Mouse (Mus musculus): Measurements from ENCODE around the gene 4930402H24Rik. TPM values are rescaled to one million over a fixed set of nuclear protein-coding genes. Genes with fewer than 3 reads are reported as not detected.

Gene 4930402H24Rik
- polyA plus RNA-seq (2014; fragmentation: Nextera tagmentation; extraction: Ambion mirVana): 33.3 and 34.7 TPM in 2 replicates

DNA sequence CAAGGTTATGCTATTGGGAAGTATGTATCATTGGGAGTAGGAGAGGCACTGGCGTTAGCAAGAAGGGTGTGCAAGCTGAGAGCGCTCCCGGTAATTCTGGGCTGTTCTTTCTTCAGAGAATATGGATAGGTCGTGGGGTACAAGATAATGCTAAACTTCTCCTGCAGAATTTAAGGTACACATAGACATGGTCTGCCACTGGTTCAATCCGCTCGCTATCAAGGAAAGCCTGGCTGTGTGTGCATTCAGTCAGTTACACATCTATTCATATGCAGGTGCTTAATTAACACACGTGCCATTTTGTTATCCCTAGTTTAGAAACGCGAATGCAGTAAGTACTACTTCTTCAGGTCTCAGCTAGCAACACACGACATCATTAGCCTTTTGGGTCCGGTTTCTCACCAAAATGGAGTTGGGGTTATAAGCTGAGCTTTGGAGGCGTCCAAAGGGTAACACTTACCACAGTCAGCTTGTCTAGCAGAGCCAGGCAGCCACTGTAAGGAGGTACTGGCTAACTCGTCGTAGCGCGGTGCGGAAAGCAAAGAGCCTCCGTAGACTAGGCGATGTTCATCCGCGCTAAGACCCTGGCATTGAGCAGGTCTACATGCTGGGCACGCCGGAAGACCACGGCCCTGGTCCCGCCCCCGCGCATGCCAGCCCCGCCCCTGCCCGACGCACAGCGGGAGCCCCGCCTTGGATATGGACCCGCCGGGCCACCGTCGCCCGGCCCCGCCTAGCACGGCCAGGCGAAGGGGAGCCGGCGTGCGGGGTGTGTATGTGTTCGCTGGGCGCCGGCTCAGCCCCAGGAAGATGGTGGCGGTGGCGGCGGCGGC lies at the start of gene 4930402H24Rik, which contains the start of gene Atrn:
TSS of gene 4930402H24Rik (minus strand) at position 656 of the 833 bp plus-strand sequence.
TSS of gene Atrn (plus strand) at position 745 of the 833 bp plus-strand sequence.
- Histone ChIP-seq H3K36me3 (ENCODE audit: control insufficient read depth, insufficient read depth, low read length) (no peaks in the 10 kb centered on the region), H3K9ac (ENCODE audit: low read length) (peak within 1 kb of the TSS; percentile 71), H3K27me3 (replicated peaks; ENCODE audit: control insufficient read depth, insufficient read depth, low read length) (no peaks in the 10 kb centered on the region), H3K4me1 (replicated peaks; ENCODE audit: control insufficient read depth, insufficient read depth, low read length) (peaks cover 14% of the 10 kb centered on the region), H3K9me3 (ENCODE audit: control insufficient read depth, low read length) (no peaks in the 10 kb centered on the region), H3K4me2 (ENCODE audit: low read length) (peak within 1 kb of the TSS; percentile 78), H3K27ac (ENCODE audit: low read depth) (no peak within 1 kb of the TSS; the same call in 1 of the 2 replicates), H3K4me3 (ENCODE audit: low read depth, low read length) (peak within 1 kb of the TSS; percentile 95)
- WGBS: 5% methylated on average over 48 of the region's 50 CpGs
- DNase-seq (ENCODE audit: low spot score) (peak; percentile 94), ATAC-seq (replicated peaks; ENCODE audit: low FRiP score, low TSS enrichment, low read depth) (peak; percentile 98)

DNA sequence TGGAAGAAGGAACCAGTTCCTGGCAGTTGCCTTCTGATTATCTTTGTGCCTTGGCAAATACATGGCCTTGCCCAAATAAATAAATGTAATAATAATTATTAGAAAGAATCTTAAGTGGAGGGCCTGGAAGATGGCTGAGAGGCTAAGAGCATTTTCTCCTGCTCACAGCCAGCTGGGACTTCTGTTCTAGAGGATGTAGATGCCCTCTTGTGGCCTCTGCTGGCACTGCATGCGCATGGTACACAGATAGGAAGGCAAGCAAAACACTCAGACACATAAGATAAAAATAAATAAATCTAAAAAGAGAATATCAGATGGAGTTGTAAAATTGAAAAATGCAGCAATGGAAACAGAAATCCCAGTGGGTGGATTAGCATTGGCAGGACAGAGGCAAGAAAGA lies 44.3 kb upstream of the 4930402H24Rik start:
- H3K4me3 ChIP-seq (ENCODE audit: low read depth, low read length): no peak overlapping the region
- H3K36me3 ChIP-seq (ENCODE audit: control insufficient read depth, insufficient read depth, low read length): peaks cover 9% of the 10 kb centered on the region; the same call in 1 of the 2 replicates
- ATAC-seq (replicated peaks; ENCODE audit: low FRiP score, low TSS enrichment, low read depth) (no peak; the same call in 1 of the 2 replicates), DNase-seq (ENCODE audit: low spot score) (peak; percentile 92)
- no peaks in the 10 kb centered on the region for H3K27me3 ChIP-seq (replicated peaks; ENCODE audit: control insufficient read depth, insufficient read depth, low read length)
- no peaks in the 10 kb centered on the region for H3K4me1 ChIP-seq (replicated peaks; ENCODE audit: control insufficient read depth, insufficient read depth, low read length)
- H3K4me2 ChIP-seq (ENCODE audit: low read length): no peak overlapping the region
- no peak overlapping the region for H3K9ac ChIP-seq (ENCODE audit: low read length)
- no peaks in the 10 kb centered on the region for H3K9me3 ChIP-seq (ENCODE audit: control insufficient read depth, low read length)
- H3K27ac ChIP-seq (ENCODE audit: low read depth): no peak overlapping the region
- 0% methylated on average over 1 of the region's 1 CpGs for WGBS

- ATAC-seq (replicated peaks; ENCODE audit: low FRiP score, low TSS enrichment, low read depth): no peak
- Histone ChIP-seq H3K9me3 (ENCODE audit: control insufficient read depth, low read length) (no peaks in the 10 kb centered on the region), H3K36me3 (ENCODE audit: control insufficient read depth, insufficient read depth, low read length) (peaks cover 10% of the 10 kb centered on the region; the same call in 1 of the 2 replicates), H3K27me3 (replicated peaks; ENCODE audit: control insufficient read depth, insufficient read depth, low read length) (no peaks in the 10 kb centered on the region), H3K4me1 (replicated peaks; ENCODE audit: control insufficient read depth, insufficient read depth, low read length) (no peaks in the 10 kb centered on the region), H3K9ac (ENCODE audit: low read length) (no peak overlapping the region), H3K27ac (ENCODE audit: low read depth) (no peak overlapping the region), H3K4me3 (ENCODE audit: low read depth, low read length) (no peak overlapping the region), H3K4me2 (ENCODE audit: low read length) (no peak overlapping the region)
- 82% methylated on average over 2 of the region's 2 CpGs for WGBS
- no peak for DNase-seq (ENCODE audit: low spot score)
These were observed 43.6 kb upstream of the 4930402H24Rik start for GRCm38 (mm10) chr2:130949781-130950180.

- Histone ChIP-seq H3K4me1 (replicated peaks; ENCODE audit: control insufficient read depth, insufficient read depth, low read length) (no peaks in the 10 kb centered on the region), H3K9ac (ENCODE audit: low read length) (no peak overlapping the region), H3K27ac (ENCODE audit: low read depth) (no peak overlapping the region), H3K36me3 (ENCODE audit: control insufficient read depth, insufficient read depth, low read length) (peaks cover 8% of the 10 kb centered on the region; the same call in 1 of the 2 replicates), H3K9me3 (ENCODE audit: control insufficient read depth, low read length) (no peaks in the 10 kb centered on the region), H3K4me2 (ENCODE audit: low read length) (no peak overlapping the region), H3K27me3 (replicated peaks; ENCODE audit: control insufficient read depth, insufficient read depth, low read length) (no peaks in the 10 kb centered on the region), H3K4me3 (ENCODE audit: low read depth, low read length) (no peak overlapping the region)
- DNase-seq (ENCODE audit: low spot score) (no peak), ATAC-seq (replicated peaks; ENCODE audit: low FRiP score, low TSS enrichment, low read depth) (no peak)
- WGBS: 87% methylated on average over 12 of the region's 12 CpGs
These were observed 26.7 kb upstream of the 4930402H24Rik start for GRCm38 (mm10) chr2:130932865-130933264.

GRCm38 (mm10) chr2:130929994-130930393 lies 23.8 kb upstream of the 4930402H24Rik start:
- Histone ChIP-seq H3K36me3 (ENCODE audit: control insufficient read depth, insufficient read depth, low read length) (peaks cover 4% of the 10 kb centered on the region; the same call in 1 of the 2 replicates), H3K4me1 (replicated peaks; ENCODE audit: control insufficient read depth, insufficient read depth, low read length) (no peaks in the 10 kb centered on the region), H3K27me3 (replicated peaks; ENCODE audit: control insufficient read depth, insufficient read depth, low read length) (no peaks in the 10 kb centered on the region), H3K4me2 (ENCODE audit: low read length) (no peak overlapping the region), H3K9ac (ENCODE audit: low read length) (no peak overlapping the region), H3K4me3 (ENCODE audit: low read depth, low read length) (no peak overlapping the region), H3K9me3 (ENCODE audit: control insufficient read depth, low read length) (no peaks in the 10 kb centered on the region), H3K27ac (ENCODE audit: low read depth) (no peak overlapping the region)
- WGBS: 81% methylated on average over 5 of the region's 5 CpGs
- no peak for DNase-seq (ENCODE audit: low spot score)
- no peak for ATAC-seq (replicated peaks; ENCODE audit: low FRiP score, low TSS enrichment, low read depth)

DNA sequence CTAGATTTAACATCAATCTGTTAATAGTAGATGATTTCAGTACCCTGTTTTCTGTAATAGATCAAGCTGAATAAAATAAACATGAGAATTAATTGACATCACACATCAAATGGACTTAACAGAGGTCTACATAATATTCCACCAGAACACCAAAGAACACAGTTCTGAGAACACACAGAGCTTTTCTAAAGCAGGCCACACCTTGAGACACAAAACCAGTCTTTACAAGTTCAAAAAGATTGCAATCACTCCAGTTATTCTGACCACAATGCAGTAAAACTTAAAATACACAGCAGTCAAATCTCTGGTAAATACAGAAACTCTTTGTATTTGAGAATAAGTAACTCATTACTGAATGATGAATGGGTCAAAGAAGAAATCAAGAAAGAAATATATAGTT lies 22.3 kb upstream of the 4930402H24Rik start:
- Histone ChIP-seq H3K9ac (ENCODE audit: low read length) (no peak overlapping the region), H3K9me3 (ENCODE audit: control insufficient read depth, low read length) (no peaks in the 10 kb centered on the region), H3K36me3 (ENCODE audit: control insufficient read depth, insufficient read depth, low read length) (no peaks in the 10 kb centered on the region), H3K4me2 (ENCODE audit: low read length) (no peak overlapping the region), H3K27ac (ENCODE audit: low read depth) (no peak overlapping the region), H3K4me1 (replicated peaks; ENCODE audit: control insufficient read depth, insufficient read depth, low read length) (no peaks in the 10 kb centered on the region), H3K4me3 (ENCODE audit: low read depth, low read length) (no peak overlapping the region), H3K27me3 (replicated peaks; ENCODE audit: control insufficient read depth, insufficient read depth, low read length) (no peaks in the 10 kb centered on the region)
- no peak for ATAC-seq (replicated peaks; ENCODE audit: low FRiP score, low TSS enrichment, low read depth)
- no peak for DNase-seq (ENCODE audit: low spot score)

DNA sequence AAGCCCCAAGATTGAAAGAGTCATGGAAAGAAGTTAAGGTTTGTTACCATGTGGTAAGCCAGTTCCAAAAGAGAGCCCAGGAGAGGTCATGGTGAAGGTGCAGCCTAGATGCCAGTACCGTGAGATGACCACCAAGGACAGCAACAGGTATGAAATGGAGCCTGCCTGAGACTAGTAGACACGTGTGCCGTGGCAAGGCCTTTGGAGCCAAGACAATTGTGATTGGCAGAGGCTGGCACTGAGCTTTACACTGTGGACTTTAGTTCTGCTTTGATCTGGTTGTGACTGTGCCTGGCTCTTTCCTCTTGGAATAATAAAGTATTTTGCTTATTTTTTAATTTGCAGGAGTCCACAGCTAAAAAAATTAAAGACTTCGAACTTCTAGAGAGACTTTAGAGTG lies 21.8 kb upstream of the 4930402H24Rik start:
- no peak for ATAC-seq (replicated peaks; ENCODE audit: low FRiP score, low TSS enrichment, low read depth)
- H3K4me2 ChIP-seq (ENCODE audit: low read length): no peak overlapping the region
- DNase-seq (ENCODE audit: low spot score): no peak

DNA sequence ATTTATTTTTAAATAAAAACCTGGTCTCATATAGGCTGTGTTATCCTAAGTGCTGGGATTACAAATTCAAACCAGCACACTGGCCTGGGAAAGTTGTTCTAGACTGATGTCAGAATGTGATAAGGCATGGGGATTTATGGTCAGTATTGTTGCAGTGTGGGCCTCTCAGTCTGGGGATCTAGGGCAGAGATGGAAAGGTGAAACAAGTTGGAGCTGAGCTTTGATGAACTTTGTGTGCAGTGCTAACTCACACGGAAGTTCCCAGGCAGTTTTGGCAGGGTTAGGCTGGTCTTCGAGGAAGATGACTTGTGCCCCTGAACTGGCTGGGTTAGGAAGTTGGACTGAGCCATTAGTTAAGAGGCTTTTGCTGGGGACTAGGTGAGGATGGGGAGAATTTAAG lies 18.7 kb upstream of the 4930402H24Rik start:
- Histone ChIP-seq H3K9me3 (ENCODE audit: control insufficient read depth, low read length) (no peaks in the 10 kb centered on the region), H3K36me3 (ENCODE audit: control insufficient read depth, insufficient read depth, low read length) (no peaks in the 10 kb centered on the region), H3K27me3 (replicated peaks; ENCODE audit: control insufficient read depth, insufficient read depth, low read length) (no peaks in the 10 kb centered on the region), H3K4me1 (replicated peaks; ENCODE audit: control insufficient read depth, insufficient read depth, low read length) (no peaks in the 10 kb centered on the region), H3K4me3 (ENCODE audit: low read depth, low read length) (no peak overlapping the region), H3K4me2 (ENCODE audit: low read length) (no peak overlapping the region), H3K27ac (ENCODE audit: low read depth) (no peak overlapping the region), H3K9ac (ENCODE audit: low read length) (no peak overlapping the region)
- no peak for ATAC-seq (replicated peaks; ENCODE audit: low FRiP score, low TSS enrichment, low read depth)
- 74% methylated on average over 2 of the region's 2 CpGs for WGBS
- no peak for DNase-seq (ENCODE audit: low spot score)

More for the DNA sequence above, 21.8 kb upstream of the 4930402H24Rik start:
- Histone ChIP-seq H3K9me3 (ENCODE audit: control insufficient read depth, low read length) (no peaks in the 10 kb centered on the region), H3K27ac (ENCODE audit: low read depth) (no peak overlapping the region), H3K9ac (ENCODE audit: low read length) (no peak overlapping the region), H3K36me3 (ENCODE audit: control insufficient read depth, insufficient read depth, low read length) (no peaks in the 10 kb centered on the region), H3K4me1 (replicated peaks; ENCODE audit: control insufficient read depth, insufficient read depth, low read length) (no peaks in the 10 kb centered on the region), H3K27me3 (replicated peaks; ENCODE audit: control insufficient read depth, insufficient read depth, low read length) (no peaks in the 10 kb centered on the region), H3K4me3 (ENCODE audit: low read depth, low read length) (no peak overlapping the region)
- 90% methylated on average over 4 of the region's 4 CpGs for WGBS

Measured in intestine, embryonic 14.5 days (tissue).